Mouse (Mus musculus) lung, postnatal 0 days (tissue): ENCODE data around the gene Tnp2. TPM values are rescaled to one million over a fixed set of nuclear protein-coding genes. Genes with fewer than 3 reads are reported as not detected.

Source experiments
- ATAC-seq: fragments of 200-750 bp; cut with Nextera tagmentation; 2 replicates; pipeline ENCODE4 v1.8.0; 2017; ENCODE audit warnings: moderate library complexity
- DNase-seq: peaks from one replicate; pipeline ENCODE4 v3.0.0-alpha.2; 2016; ENCODE audit warnings: low spot score
- H3K27ac ChIP-seq: fragments of 300-500 bp; sonication (generic); 2 replicates; pipeline ENCODE4 v1.5.1; 2014; ENCODE audit warnings: antibody characterized with exemption, mild to moderate bottlenecking, low read length, mixed read lengths
- H3K27me3 ChIP-seq: fragments of 300-500 bp; sonication (generic); replicated peaks from 2 replicates; pipeline ENCODE4 v1.6.1; 2014; ENCODE audit warnings: low read length, mixed read lengths; ENCODE audit not compliant: insufficient read depth
- H3K36me3 ChIP-seq: fragments of 300-500 bp; sonication (generic); 2 replicates; pipeline ENCODE4 v1.6.1; 2014; ENCODE audit warnings: low read length, mixed read lengths; ENCODE audit not compliant: insufficient read depth
- H3K4me1 ChIP-seq: fragments of 300-500 bp; sonication (generic); 2 replicates; pipeline ENCODE4 v1.6.1; 2014; ENCODE audit warnings: antibody characterized with exemption, low read depth, low read length, mixed read lengths; ENCODE audit not compliant: insufficient read depth
- H3K4me2 ChIP-seq: fragments of 300-500 bp; sonication (generic); replicated peaks from 2 replicates; pipeline ENCODE4 v1.6.1; 2014; ENCODE audit warnings: low read depth, mild to moderate bottlenecking, low read length, moderate library complexity, mixed read lengths
- H3K4me3 ChIP-seq: fragments of 300-500 bp; sonication (generic); 2 replicates; pipeline ENCODE4 v1.5.1; 2014; ENCODE audit warnings: low read depth, low read length
- H3K9ac ChIP-seq: fragments of 300-500 bp; sonication (generic); replicated peaks from 2 replicates; pipeline ENCODE4 v1.6.1; 2014; ENCODE audit warnings: low read depth, mild to moderate bottlenecking
- H3K9me3 ChIP-seq: fragments of 300-500 bp; sonication (generic); 2 replicates; pipeline ENCODE4 v1.6.1; 2016; ENCODE audit warnings: low read length, mixed read lengths
- CTCF ChIP-seq: IDR thresholded peaks from 2 replicates; pipeline ENCODE4 v1.5.1; 2016; ENCODE audit warnings: antibody characterized with exemption, mild to moderate bottlenecking
- EP300 ChIP-seq: IDR thresholded peaks from 2 replicates; pipeline ENCODE4 v1.6.1; 2016; ENCODE audit warnings: antibody characterized with exemption, mild to moderate bottlenecking, control low read depth
- WGBS: fragments of 180-500 bp; shearing (Covaris S2); extraction: QIAGEN DNeasy Blood & Tissue Kit; methylation state at CpG from one replicate; pipeline ENCODE4 v1.1.7; 2014; 5-methylcytosine and 5-hydroxymethylcytosine counted together
- polyA plus RNA-seq: library from polyadenylated mRNA; unstranded; fragments of >200 nt; fragmentation: Nextera tagmentation; extraction: Ambion mirVana; gene quantifications from 2 replicates; pipeline ENCODE4 v1.2.1, GENCODE M21; 2015

The Tnp2 gene
- polyA plus RNA-seq: not detected in 2 replicates

DNA sequence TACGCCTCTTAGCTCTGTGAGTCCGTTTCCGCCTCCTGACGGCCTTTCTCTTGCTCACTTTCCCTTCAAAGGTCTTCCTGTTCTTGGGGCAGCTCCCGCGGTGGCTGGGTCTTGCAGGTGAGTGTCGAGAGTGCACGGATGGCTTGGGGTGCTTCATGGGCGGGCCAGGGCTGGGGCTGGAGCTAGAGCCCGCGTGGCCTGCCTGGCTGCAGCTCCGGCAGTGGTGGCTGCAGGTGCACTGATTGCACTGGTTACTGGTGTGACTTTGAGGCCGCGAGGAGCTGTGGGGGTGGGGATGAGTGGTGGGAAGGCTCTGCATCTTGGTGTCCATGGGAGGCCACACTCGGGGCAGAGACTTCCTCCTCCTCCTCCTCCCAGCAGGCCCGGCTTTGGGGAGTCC is at the start of gene Tnp2:
Gene Tnp2 (minus strand): TSS at position 390 of the 400 bp plus-strand sequence.
- TF ChIP-seq CTCF: no peak
- no peak for TF ChIP-seq EP300
- no peak for ATAC-seq
- no peak within 1 kb of the TSS for H3K4me3 ChIP-seq

DNA sequence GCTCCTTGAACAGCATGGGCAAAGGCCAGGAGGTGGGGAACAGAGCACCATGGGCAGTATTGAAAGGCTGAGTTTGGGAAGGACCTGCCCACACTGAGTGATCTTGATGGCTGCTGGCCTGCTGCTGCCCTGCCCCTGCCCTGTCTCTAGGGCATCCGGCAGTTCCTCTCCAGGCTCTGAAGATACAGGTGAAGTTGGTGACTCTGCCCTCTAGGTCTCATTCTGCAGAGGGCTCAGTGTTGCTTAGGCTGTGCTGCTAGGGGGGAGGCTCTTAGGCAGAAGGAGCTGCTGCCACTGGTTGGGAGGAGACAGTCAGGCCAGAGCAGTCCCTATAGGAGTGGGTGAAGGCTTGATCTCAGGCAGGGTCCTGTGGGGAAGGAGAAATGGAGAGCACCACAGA is 49.4 kb upstream of the Tnp2 start:
- no peak overlapping the region for H3K9ac ChIP-seq

More for the DNA sequence above, at the start of gene Tnp2:
- no peak within 1 kb of the TSS for H3K4me2 ChIP-seq
- H3K9ac ChIP-seq: no peak within 1 kb of the TSS
- H3K27ac ChIP-seq: no peak within 1 kb of the TSS
- H3K27me3 ChIP-seq: no peaks in the 10 kb centered on the region
- DNase-seq: no peak
- no peaks in the 10 kb centered on the region for H3K36me3 ChIP-seq
- H3K9me3 ChIP-seq: no peaks in the 10 kb centered on the region
- 47% methylated on average over 14 of the region's 16 CpGs for WGBS
- peaks cover 7% of the 10 kb centered on the region; the same call in 1 of the 2 replicates for H3K4me1 ChIP-seq

DNA sequence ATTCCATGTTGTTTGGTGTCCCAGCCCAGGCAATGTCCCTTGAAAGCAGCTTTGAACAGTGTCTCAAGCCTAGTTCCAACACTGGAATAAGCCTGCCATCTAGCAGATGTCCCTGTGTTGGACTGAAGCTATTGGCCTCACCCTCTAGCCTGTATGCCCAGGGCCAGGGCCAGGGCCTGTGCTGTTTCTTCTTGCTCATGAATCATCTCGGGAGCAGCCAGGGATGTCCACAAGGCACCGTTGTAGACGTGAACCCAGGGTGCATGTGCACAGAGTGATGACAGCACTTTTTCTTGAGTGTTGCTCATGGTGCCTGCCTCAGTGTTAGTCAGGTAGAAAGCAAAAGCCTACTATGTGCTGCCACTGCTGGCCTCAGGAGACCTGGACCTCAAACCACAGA is 48.8 kb upstream of the Tnp2 start:
- 79% methylated on average over 3 of the region's 3 CpGs for WGBS
- no peak for ATAC-seq
- no peak overlapping the region for H3K27ac ChIP-seq

More for the DNA sequence above, 49.4 kb upstream of the Tnp2 start:
- Histone ChIP-seq H3K36me3 (no peaks in the 10 kb centered on the region), H3K27me3 (no peaks in the 10 kb centered on the region), H3K9me3 (no peaks in the 10 kb centered on the region), H3K4me2 (no peak overlapping the region), H3K4me1 (peaks cover 10% of the 10 kb centered on the region; the same call in 1 of the 2 replicates), H3K27ac (peak overlapping the region; percentile 51; the same call in 1 of the 2 replicates), H3K4me3 (no peak overlapping the region)
- DNase-seq: no peak
- no peak for ATAC-seq
- TF ChIP-seq EP300 (no peak), CTCF (no peak)
- WGBS: 38% methylated on average over 1 of the region's 1 CpGs

DNA sequence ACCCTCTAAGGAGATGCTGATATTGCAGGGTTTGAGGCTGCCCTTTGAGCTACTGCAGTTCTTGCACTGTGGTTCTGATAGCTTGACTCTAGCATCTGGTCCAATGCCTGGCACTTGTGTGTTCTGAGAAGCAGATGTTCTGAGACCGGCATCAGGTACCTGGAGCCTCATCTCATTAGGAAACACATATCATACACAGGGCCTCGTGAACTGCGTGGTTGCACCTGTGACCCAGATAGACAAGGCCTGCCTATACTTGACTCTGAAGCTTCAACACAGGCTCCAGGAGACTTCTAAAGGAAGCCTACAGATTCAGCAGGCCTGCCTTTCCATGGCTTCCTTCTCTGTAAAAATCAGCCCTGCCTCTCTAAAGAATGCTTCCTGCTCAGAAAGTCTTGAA is 47.9 kb upstream of the Tnp2 start:
- Histone ChIP-seq H3K9ac (no peak overlapping the region), H3K4me2 (no peak overlapping the region), H3K27me3 (no peaks in the 10 kb centered on the region), H3K4me1 (peaks cover 10% of the 10 kb centered on the region; the same call in 1 of the 2 replicates), H3K36me3 (no peaks in the 10 kb centered on the region), H3K4me3 (no peak overlapping the region), H3K9me3 (no peaks in the 10 kb centered on the region), H3K27ac (no peak overlapping the region)
- WGBS: 95% methylated on average over 3 of the region's 3 CpGs
- ATAC-seq (no peak), DNase-seq (no peak)
- TF ChIP-seq CTCF (no peak), EP300 (no peak)

More for the DNA sequence above, 48.8 kb upstream of the Tnp2 start:
- Histone ChIP-seq H3K4me1 (peaks cover 10% of the 10 kb centered on the region; the same call in 1 of the 2 replicates), H3K9ac (no peak overlapping the region), H3K27me3 (no peaks in the 10 kb centered on the region), H3K9me3 (no peaks in the 10 kb centered on the region), H3K4me2 (no peak overlapping the region), H3K4me3 (no peak overlapping the region), H3K36me3 (no peaks in the 10 kb centered on the region)
- no peak for DNase-seq
- no peak for TF ChIP-seq EP300

DNA sequence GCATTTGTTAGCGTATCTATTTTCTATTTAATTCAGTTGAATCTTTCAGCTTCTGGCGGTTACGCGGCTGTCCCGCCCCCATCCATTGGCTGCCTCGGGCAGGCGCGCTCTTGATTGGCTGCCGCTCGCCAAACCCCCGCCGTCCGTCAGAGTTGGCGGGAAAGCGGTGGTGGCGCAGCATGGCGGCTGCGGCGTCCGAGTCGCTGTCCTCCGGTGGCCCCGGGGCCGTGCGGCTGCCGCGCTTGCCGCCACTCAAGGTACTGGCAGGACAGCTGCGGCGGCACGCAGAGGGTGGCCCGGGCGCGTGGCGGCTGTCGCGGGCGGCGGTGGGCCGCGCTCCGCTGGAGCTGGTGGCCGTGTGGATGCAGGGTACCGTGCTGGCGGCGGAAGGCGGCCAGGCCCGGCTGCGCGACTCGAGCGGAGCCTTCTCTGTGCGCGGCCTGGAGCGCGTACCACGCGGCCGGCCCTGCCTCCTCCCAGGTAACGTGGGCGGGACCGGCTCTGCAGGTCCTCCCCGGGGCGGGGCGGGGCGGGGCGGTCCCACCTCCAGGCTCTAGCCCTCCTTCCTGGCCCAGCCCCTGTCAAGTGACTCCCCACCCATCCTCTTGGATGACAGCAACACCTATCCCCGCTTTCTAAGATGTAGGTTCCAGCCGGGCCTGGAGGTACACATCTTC is 46.6 kb upstream of the Tnp2 start, which contains the start of gene Rmi2:
Gene Rmi2 (plus strand): TSS at position 149 of the 677 bp plus-strand sequence.
- peak; percentile 92 for ATAC-seq
- no peak within 1 kb of the TSS for H3K9ac ChIP-seq
- H3K4me3 ChIP-seq: peak within 1 kb of the TSS; percentile 65
- WGBS: under 1% methylated on average over 46 of the region's 69 CpGs
- no peaks in the 10 kb centered on the region for H3K27me3 ChIP-seq
- no peaks in the 10 kb centered on the region for H3K9me3 ChIP-seq
- H3K27ac ChIP-seq: no peak within 1 kb of the TSS; the same call in 1 of the 2 replicates
- TF ChIP-seq EP300: no peak
- TF ChIP-seq CTCF: no peak
- H3K4me1 ChIP-seq: peaks cover 10% of the 10 kb centered on the region; the same call in 1 of the 2 replicates
- H3K4me2 ChIP-seq: peak within 1 kb of the TSS; percentile 95
- no peaks in the 10 kb centered on the region for H3K36me3 ChIP-seq
- peak; percentile 94 for DNase-seq

DNA sequence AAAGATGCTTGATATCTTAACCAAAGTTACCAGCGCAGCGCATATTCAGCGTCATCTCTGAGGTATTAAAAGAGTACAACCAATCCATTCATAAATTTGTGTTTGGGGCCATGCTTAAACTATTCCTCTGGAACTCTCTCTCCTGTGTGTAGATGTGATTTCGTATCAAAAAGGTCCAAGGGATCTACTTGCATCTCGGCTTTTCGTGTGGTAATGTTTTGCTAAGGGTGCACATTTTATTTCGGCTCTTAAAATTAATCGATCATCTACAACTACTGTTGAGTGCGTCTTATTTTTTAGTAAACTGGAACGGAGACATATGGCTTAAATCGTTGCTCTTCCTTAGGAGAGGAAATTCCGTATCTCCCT is 46.1 kb upstream of the Tnp2 start:
- Histone ChIP-seq H3K36me3 (no peaks in the 10 kb centered on the region), H3K4me1 (peaks cover 10% of the 10 kb centered on the region; the same call in 1 of the 2 replicates), H3K9me3 (no peaks in the 10 kb centered on the region), H3K4me2 (peak overlapping the region; percentile 95), H3K27ac (no peak overlapping the region), H3K4me3 (peak overlapping the region; percentile 65), H3K9ac (no peak overlapping the region), H3K27me3 (no peaks in the 10 kb centered on the region)
- no peak for ATAC-seq
- no peak for DNase-seq
- TF ChIP-seq EP300: no peak
- TF ChIP-seq CTCF: no peak
- WGBS: 5% methylated on average over 12 of the region's 12 CpGs
